Comparison of ENCODE assay signal across 25 mouse cellular contexts in genomic region chr3:158777661-158778060, GRCm38 (mm10).
"Had no signal": no experiment of that assay in that cellular context is flagged by ENCODE, and none has a peak within 500 bp of the region (broad histone marks: within the 10 kb centered on the region; RNA-seq: fewer than 3 reads in every experiment).

No protein-coding gene starts in this region.

- H3K27ac ChIP-seq: heart, adult 2 months; heart, embryonic 13.5 days; heart, embryonic 15.5 days; hindbrain, embryonic 13.5 days; intestine, embryonic 15.5 days; layer of hippocampus, adult 2 months; left cerebral cortex, adult 2 months; limb, embryonic 13.5 days; limb, embryonic 15.5 days; liver, embryonic 12.5 days had no signal

- H3K4me2 ChIP-seq: heart, embryonic 11.5 days; heart, embryonic 13.5 days; heart, embryonic 15.5 days; hindbrain, embryonic 13.5 days; intestine, embryonic 15.5 days; limb, embryonic 13.5 days; limb, embryonic 15.5 days; liver, embryonic 12.5 days had no signal

- H3K9ac ChIP-seq: heart, embryonic 13.5 days; heart, embryonic 15.5 days; hindbrain, embryonic 13.5 days; intestine, embryonic 15.5 days; limb, embryonic 13.5 days; limb, embryonic 15.5 days; liver, embryonic 12.5 days had no signal

- H3K4me3 ChIP-seq: heart, adult 2 months; heart, embryonic 13.5 days; heart, embryonic 15.5 days; hindbrain, embryonic 13.5 days; intestine, embryonic 15.5 days; layer of hippocampus, adult 2 months; left cerebral cortex, adult 2 months; limb, embryonic 13.5 days; limb, embryonic 15.5 days; liver, embryonic 12.5 days had no signal

- ATAC-seq: hindbrain, embryonic 16.5 days; inflammation-experienced regulatory T-cells, adult 6 months; intestine, embryonic 15.5 days; intestine, postnatal 0 days; liver, embryonic 12.5 days had no signal

- H3K9me3 ChIP-seq: heart, embryonic 13.5 days; heart, embryonic 15.5 days; hindbrain, embryonic 13.5 days; intestine, embryonic 15.5 days; limb, embryonic 13.5 days; limb, embryonic 15.5 days; liver, embryonic 12.5 days had no signal

- H3K27me3 ChIP-seq: heart, embryonic 13.5 days; heart, embryonic 15.5 days; hindbrain, embryonic 13.5 days; intestine, embryonic 15.5 days; limb, embryonic 13.5 days; limb, embryonic 15.5 days; liver, embryonic 12.5 days had no signal

- H3K4me1 ChIP-seq: heart, embryonic 13.5 days; heart, embryonic 15.5 days; hindbrain, embryonic 13.5 days; intestine, embryonic 15.5 days; limb, embryonic 13.5 days; limb, embryonic 15.5 days; liver, embryonic 12.5 days had no signal

- DNase-seq: gastrocnemius, postnatal 14 days; gastrocnemius, postnatal 36 days; heart, adult 11 months; heart, adult 2 months; heart, postnatal 14 days; heart, postnatal 36 days; kidney, adult 18-20 months; kidney, adult 8-10 months; kidney, postnatal 10 days; kidney, postnatal 25 days; kidney, postnatal 4 days; left cerebral cortex, postnatal 4 days had no signal

- H3K36me3 ChIP-seq: heart, embryonic 13.5 days; heart, embryonic 15.5 days; hindbrain, embryonic 13.5 days; intestine, embryonic 15.5 days; limb, embryonic 13.5 days; limb, embryonic 15.5 days; liver, embryonic 12.5 days had no signal
